Mouse (Mus musculus): ENCODE data around the gene Eml6.

DNA sequence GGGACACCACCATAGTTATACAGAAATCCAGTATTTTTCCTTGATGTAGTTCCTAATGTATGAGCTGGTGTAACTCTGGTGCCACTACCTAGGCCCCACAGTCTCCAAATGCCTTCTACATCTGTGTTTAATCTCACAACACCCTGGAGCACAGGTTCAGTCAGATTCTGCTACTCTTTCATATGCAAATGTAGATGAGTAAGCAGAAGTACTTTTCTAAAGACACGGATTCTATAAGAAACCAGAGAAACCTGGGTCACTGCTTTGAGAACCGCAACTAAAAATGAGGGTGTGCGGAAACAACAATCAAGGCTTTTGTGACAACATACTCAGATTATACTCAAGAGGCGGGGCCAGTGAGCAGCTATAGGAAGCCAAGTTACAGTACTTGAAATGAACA lies 142.8 kb downstream of the Eml6 start:
- TF ChIP-seq GATA1 (IDR thresholded peaks at IDR 0.05; ENCODE audit: low read length) (no peak), TAL1 (IDR thresholded peaks at IDR 0.05; ENCODE audit: low read length) (no peak)
